Mouse (Mus musculus) CH12.LX (cell line): ENCODE results near the gene Polr2i. TPM values are rescaled to one million over a fixed set of nuclear protein-coding genes. Genes with fewer than 3 reads are reported as not detected.

Source experiments
- DNase-seq: peaks from one replicate; pipeline ENCODE4 v3.0.0-alpha.2; 2013; ENCODE audit errors: extremely low read depth
- H3K27ac ChIP-seq: 2 replicates; pipeline ENCODE4 v1.5.1; 2012; ENCODE audit warnings: low read depth, mild to moderate bottlenecking, control low read depth, moderate library complexity; ENCODE audit not compliant: insufficient read depth
- H3K27me3 ChIP-seq: replicated peaks from 2 replicates; pipeline ENCODE3; 2012; ENCODE audit warnings: inconsistent platforms
- H3K36me3 ChIP-seq, 2 experiments: replicated peaks in 1 of 2; 2 replicates each; pipeline versions ENCODE3 to v1.6.1; 2012; ENCODE audit warnings: inconsistent platforms in 1 of 2, low read length in 1 of 2, mild to moderate bottlenecking in 1 of 2, mixed read lengths in 1 of 2, moderate library complexity in 1 of 2; ENCODE audit not compliant: control insufficient read depth in 1 of 2, insufficient read depth in 1 of 2
- H3K4me1 ChIP-seq, 2 experiments: 2 replicates each; pipeline ENCODE4 v1.6.1; 2012; ENCODE audit warnings: inconsistent platforms in 1 of 2, moderate library complexity in 1 of 2; ENCODE audit not compliant: insufficient read depth in 2 of 2, control insufficient read depth in 1 of 2
- H3K4me2 ChIP-seq: 2 replicates; pipeline ENCODE4 v1.6.1; 2012; ENCODE audit warnings: low read depth, mild to moderate bottlenecking, control low read depth; ENCODE audit not compliant: poor library complexity, insufficient read depth, severe bottlenecking
- H3K4me3 ChIP-seq, 3 experiments: fragments of 150-350 bp in 1 of 3; sonication (generic) in 1 of 3; replicated peaks in 1 of 3; 2 replicates each; pipeline versions ENCODE3 to v1.5.1; 2011 to 2012; ENCODE audit warnings: low read depth in 2 of 3, low read length in 2 of 3, mild to moderate bottlenecking in 2 of 3, moderate library complexity in 2 of 3, control low read depth in 1 of 3, improper control_type of control experiment in 1 of 3, inconsistent platforms in 1 of 3, mixed read lengths in 1 of 3; ENCODE audit not compliant: poor library complexity in 1 of 3
- H3K79me2 ChIP-seq: replicated peaks from 2 replicates; pipeline ENCODE4 v1.6.1; 2012; ENCODE audit warnings: mild to moderate bottlenecking, moderate library complexity; ENCODE audit not compliant: control insufficient read depth, poor library complexity, insufficient read depth, severe bottlenecking; ENCODE audit errors: extremely low read depth
- H3K9ac ChIP-seq: 2 replicates; pipeline ENCODE4 v1.6.1; 2012; ENCODE audit warnings: low read depth, mild to moderate bottlenecking, control low read depth, moderate library complexity; ENCODE audit not compliant: insufficient read depth
- H3K9me3 ChIP-seq: replicated peaks from 2 replicates; pipeline ENCODE3; 2012; ENCODE audit warnings: low read length, inconsistent platforms, mixed read lengths
- BHLHE40 ChIP-seq: IDR thresholded peaks from 2 replicates; pipeline ENCODE4 v1.6.1; 2011; ENCODE audit warnings: mild to moderate bottlenecking, low read depth, low read length, improper control_type of control experiment
- CHD1 ChIP-seq: IDR thresholded peaks from 2 replicates; pipeline ENCODE4 v1.6.1; 2012; ENCODE audit warnings: low read depth, low read length, improper control_type of control experiment, inconsistent platforms
- CHD2 ChIP-seq: IDR thresholded peaks from 2 replicates; pipeline ENCODE4 v1.6.1; 2011; ENCODE audit warnings: low read length, improper control_type of control experiment
- CTCF ChIP-seq, 2 experiments: IDR thresholded peaks in 1 of 2; conservative IDR thresholded peaks in 1 of 2; 2 replicates each; pipeline ENCODE4 v1.5.1; 2011 to 2012; ENCODE audit warnings: low read depth in 2 of 2, low read length in 2 of 2, improper control_type of control experiment in 1 of 2, inconsistent platforms in 1 of 2, mild to moderate bottlenecking in 1 of 2, moderate library complexity in 1 of 2
- E2F4 ChIP-seq: IDR thresholded peaks from 2 replicates; pipeline ENCODE4 v1.6.1; 2011; ENCODE audit warnings: low read depth, low read length, improper control_type of control experiment; ENCODE audit not compliant: insufficient replicate concordance
- ELF1 ChIP-seq: IDR thresholded peaks from 2 replicates; pipeline ENCODE4 v1.6.1; 2014; ENCODE audit warnings: low read depth, mild to moderate bottlenecking, inconsistent platforms, low read length, improper control_type of control experiment
- EP300 ChIP-seq: IDR thresholded peaks from 2 replicates; pipeline ENCODE4 v1.6.1; 2011; ENCODE audit warnings: low read length, improper control_type of control experiment
- ETS1 ChIP-seq: conservative IDR thresholded peaks from 2 replicates; pipeline ENCODE4 v1.6.1; 2012; ENCODE audit warnings: low read depth, mild to moderate bottlenecking, inconsistent platforms, low read length, improper control_type of control experiment, moderate library complexity
- GABPA ChIP-seq: IDR thresholded peaks from 2 replicates; pipeline ENCODE4 v1.6.1; 2012; ENCODE audit warnings: low read depth, low read length, improper control_type of control experiment, inconsistent platforms; ENCODE audit not compliant: insufficient replicate concordance
- HCFC1 ChIP-seq: IDR thresholded peaks from 2 replicates; pipeline ENCODE4 v1.6.1; 2012; ENCODE audit warnings: low read depth, mild to moderate bottlenecking, inconsistent platforms, low read length, improper control_type of control experiment
- IRF4 ChIP-seq: IDR thresholded peaks from 2 replicates; pipeline ENCODE4 v1.6.1; 2014; ENCODE audit warnings: low read depth, mild to moderate bottlenecking, inconsistent platforms, low read length, improper control_type of control experiment
- JUN ChIP-seq: IDR thresholded peaks from 2 replicates; pipeline ENCODE4 v1.6.1; 2011; ENCODE audit warnings: low read depth, mild to moderate bottlenecking, low read length, improper control_type of control experiment, moderate library complexity; ENCODE audit not compliant: insufficient read depth
- JUND ChIP-seq: conservative IDR thresholded peaks from 2 replicates; pipeline ENCODE4 v1.6.1; 2011; ENCODE audit warnings: low read depth, low read length, improper control_type of control experiment
- KAT2A ChIP-seq: IDR thresholded peaks from 2 replicates; pipeline ENCODE4 v1.6.1; 2012; ENCODE audit warnings: low read length, improper control_type of control experiment, inconsistent platforms; ENCODE audit not compliant: insufficient replicate concordance
- MAFK ChIP-seq: IDR thresholded peaks from 2 replicates; pipeline ENCODE4 v1.6.1; 2011; ENCODE audit warnings: low read length, improper control_type of control experiment; ENCODE audit not compliant: insufficient replicate concordance
- MAX ChIP-seq: IDR thresholded peaks from 2 replicates; pipeline ENCODE4 v1.6.1; 2011; ENCODE audit warnings: low read length, improper control_type of control experiment
- MAZ ChIP-seq: IDR thresholded peaks from 2 replicates; pipeline ENCODE4 v1.6.1; 2012; ENCODE audit warnings: low read depth, mild to moderate bottlenecking, inconsistent platforms, low read length, improper control_type of control experiment, moderate library complexity
- MEF2A ChIP-seq: IDR thresholded peaks from 2 replicates; pipeline ENCODE4 v1.6.1; 2014; ENCODE audit warnings: low read depth, mild to moderate bottlenecking, inconsistent platforms, low read length, improper control_type of control experiment, borderline replicate concordance
- MXI1 ChIP-seq: IDR thresholded peaks from 2 replicates; pipeline ENCODE4 v1.6.1; 2011; ENCODE audit warnings: mild to moderate bottlenecking, low read depth, low read length, improper control_type of control experiment
- MYC ChIP-seq: IDR thresholded peaks from 2 replicates; pipeline ENCODE4 v1.6.1; 2011; ENCODE audit warnings: low read depth, mild to moderate bottlenecking, improper control_type of control experiment, low read length
- NELFE ChIP-seq: IDR thresholded peaks from 2 replicates; pipeline ENCODE4 v1.6.1; 2011; ENCODE audit warnings: low read depth, low read length, improper control_type of control experiment
- NRF1 ChIP-seq: IDR thresholded peaks from 2 replicates; pipeline ENCODE4 v1.6.1; 2014; ENCODE audit warnings: low read depth, mild to moderate bottlenecking, inconsistent platforms, low read length, improper control_type of control experiment, moderate library complexity
- PAX5 ChIP-seq: IDR thresholded peaks from 2 replicates; pipeline ENCODE4 v1.6.1; 2012; ENCODE audit warnings: low read length, inconsistent platforms, mixed read lengths
- POLR2A ChIP-seq: IDR thresholded peaks from 2 replicates; pipeline ENCODE4 v1.6.1; 2011; ENCODE audit warnings: low read depth, mild to moderate bottlenecking, improper control_type of control experiment, low read length
- POLR2AphosphoS2 ChIP-seq: IDR thresholded peaks from 2 replicates; pipeline ENCODE4 v1.6.1; 2011; ENCODE audit warnings: low read depth, low read length, improper control_type of control experiment
- RAD21 ChIP-seq: IDR thresholded peaks from 2 replicates; pipeline ENCODE4 v1.6.1; 2011; ENCODE audit warnings: low read depth, mild to moderate bottlenecking, low read length, improper control_type of control experiment, moderate library complexity
- RCOR1 ChIP-seq: conservative IDR thresholded peaks from 2 replicates; pipeline ENCODE4 v1.6.1; 2012; ENCODE audit warnings: low read depth, mild to moderate bottlenecking, inconsistent platforms, low read length, improper control_type of control experiment
- SIN3A ChIP-seq: IDR thresholded peaks from 2 replicates; pipeline ENCODE4 v1.6.1; 2012; ENCODE audit warnings: low read length, improper control_type of control experiment, inconsistent platforms
- SMC3 ChIP-seq: IDR thresholded peaks from 2 replicates; pipeline ENCODE4 v1.6.1; 2011; ENCODE audit warnings: low read depth, low read length, improper control_type of control experiment
- TBP ChIP-seq: conservative IDR thresholded peaks from 2 replicates; pipeline ENCODE4 v1.6.1; 2011; ENCODE audit warnings: low read depth, low read length, improper control_type of control experiment
- TCF12 ChIP-seq: IDR thresholded peaks from 2 replicates; pipeline ENCODE4 v1.6.1; 2014; ENCODE audit warnings: low read depth, mild to moderate bottlenecking, inconsistent platforms, low read length, improper control_type of control experiment
- UBTF ChIP-seq: IDR thresholded peaks from 2 replicates; pipeline ENCODE4 v1.6.1; 2012; ENCODE audit warnings: low read depth, mild to moderate bottlenecking, inconsistent platforms, low read length, improper control_type of control experiment, moderate library complexity
- USF1 ChIP-seq: IDR thresholded peaks from 2 replicates; pipeline ENCODE4 v1.6.1; 2014; ENCODE audit warnings: low read depth, mild to moderate bottlenecking, inconsistent platforms, low read length, improper control_type of control experiment
- USF2 ChIP-seq: conservative IDR thresholded peaks from 2 replicates; pipeline ENCODE4 v1.6.1; 2011; ENCODE audit warnings: low read depth, low read length, improper control_type of control experiment
- ZC3H11A ChIP-seq: IDR thresholded peaks from 2 replicates; pipeline ENCODE4 v1.6.1; 2012; ENCODE audit warnings: low read depth, mild to moderate bottlenecking, inconsistent platforms, low read length, improper control_type of control experiment
- ZKSCAN1 ChIP-seq: IDR thresholded peaks from 2 replicates; pipeline ENCODE4 v1.6.1; 2012; ENCODE audit warnings: low read depth, inconsistent platforms, low read length, improper control_type of control experiment, borderline replicate concordance
- ZMIZ1 ChIP-seq: IDR thresholded peaks from 2 replicates; pipeline ENCODE4 v1.6.1; 2012; ENCODE audit warnings: low read depth, mild to moderate bottlenecking, inconsistent platforms, low read length, improper control_type of control experiment
- ZNF384 ChIP-seq: IDR thresholded peaks from 2 replicates; pipeline ENCODE4 v1.6.1; 2012; ENCODE audit warnings: low read depth, low read length, improper control_type of control experiment, inconsistent platforms
- dilution Hi-C: fragments of 300-500 bp; cut with MboI; formaldehyde crosslinking; loops from 2 replicates; pipeline ENCODE4 v1.14.3; 2020; ENCODE audit warnings: low sequenced_read_pairs; ENCODE audit not compliant: extremely low pct_unique_long_range_greater_than_20kb, extremely low pct_ligation_motif_present
- in situ Hi-C: fragments of 300-500 bp; cut with MboI; formaldehyde crosslinking; loops from 3 replicates; pipeline ENCODE4 v1.14.3; 2019; ENCODE audit warnings: low sequenced_read_pairs, low pct_ligation_motif_present, low pct_unique_long_range_greater_than_20kb, mixed read lengths
- polyA plus RNA-seq: library from polyadenylated mRNA; unstranded; fragments of >175 nt; gene quantifications from 2 replicates; pipeline ENCODE4 v1.2.1, GENCODE M21; 2012; ENCODE audit warnings: low read depth; ENCODE audit not compliant: insufficient read length
- total RNA-seq, 2 experiments: library from RNA; depleted of rRNA; stranded (reverse); fragments of 300-350 nt in 1 of 2; fragments of >200 nt in 1 of 2; gene quantifications; 2 replicates each; pipeline ENCODE4 v1.2.3; 2012 to 2014

Gene Polr2i
- total and polyA plus RNA-seq, 3 experiments, result 62.9 to 83.6 (median 75.4) TPM

DNA sequence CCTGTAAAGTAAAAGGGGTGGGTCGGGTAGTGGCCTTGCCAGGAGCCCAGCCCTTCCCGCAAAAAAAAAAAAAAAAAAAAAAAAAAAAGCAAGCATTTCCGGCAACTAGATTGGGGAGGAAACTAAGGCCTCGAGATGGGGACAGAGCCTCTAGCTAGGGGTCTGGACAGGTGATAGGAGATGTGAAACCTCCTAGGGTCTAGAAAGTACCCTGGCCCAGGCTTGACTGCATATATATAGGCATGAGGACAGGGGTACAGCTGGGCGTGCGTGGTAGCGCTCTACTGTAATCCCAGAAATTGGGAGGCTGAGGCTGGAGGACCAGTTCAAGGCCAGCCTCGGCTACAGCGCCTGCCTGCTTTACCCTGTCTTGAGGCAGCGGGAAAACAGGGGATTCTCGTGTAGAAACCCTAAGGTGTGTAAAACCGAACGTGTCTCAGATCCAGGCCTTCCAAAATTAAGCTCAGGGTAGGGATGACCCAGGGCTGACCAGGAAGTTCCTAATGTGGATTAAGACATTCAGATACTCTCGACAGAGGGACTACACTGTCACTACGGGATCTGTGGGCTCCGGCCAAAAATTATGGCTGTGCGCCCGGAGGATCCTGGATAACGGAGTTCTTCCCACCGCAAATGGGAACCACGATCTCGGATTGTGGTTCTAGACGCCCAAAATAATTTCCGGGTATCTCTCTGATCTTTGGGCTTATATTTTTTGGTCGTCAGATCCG is 37.5 kb upstream of the Polr2i start:
- no peaks in the 10 kb centered on the region for H3K9me3 ChIP-seq
- dilution Hi-C loops (no loop called here), in situ Hi-C loops (no loop called here)

GRCm38 (mm10) chr7:30194884-30195283 is 36.9 kb upstream of the Polr2i start:
- H3K9me3 ChIP-seq, result no peaks in the 10 kb centered on the region
- H3K4me1 ChIP-seq, result peaks cover 0 to 24% of the 10 kb centered on the region in 2 experiments; a peak in 2 of 4 replicates
- H3K9ac ChIP-seq, result peak overlapping the region; percentile 95
- H3K4me3 ChIP-seq, result peak overlapping the region; percentile 76 to 92 (median 84)
- DNase-seq, result peak; percentile 96
- no peaks in the 10 kb centered on the region for H3K27me3 ChIP-seq
- 0 out of 2 replicates have a peak overlapping the region, but pooled peaks have one; percentile 9 for H3K4me2 ChIP-seq
- H3K36me3 ChIP-seq, result peaks cover 23 to 34% of the 10 kb centered on the region in 2 experiments
- peaks cover 14% of the 10 kb centered on the region for H3K79me2 ChIP-seq
- dilution Hi-C loops (no loop called here), in situ Hi-C loops (no loop called here)
- H3K27ac ChIP-seq, result peak overlapping the region; percentile 86; the same call in 1 of the 2 replicates
- TF ChIP-seq NELFE, result peak; percentile 53; the same call in 1 of the 2 replicates
- TF ChIP-seq MXI1, result 0 out of 2 replicates have a peak, but pooled peaks have one; percentile 30
- TF ChIP-seq NRF1, result peak; percentile 95
- no peak for TF ChIP-seq ZMIZ1
- peak; percentile 77 for TF ChIP-seq ZNF384
- TF ChIP-seq SIN3A, result peak; percentile 88
- no peak for TF ChIP-seq CHD2
- TF ChIP-seq KAT2A, result 0 out of 2 replicates have a peak, but pooled peaks have one; percentile 22
- no peak; the same call in 1 of the 2 replicates for TF ChIP-seq ETS1
- TF ChIP-seq MAX, result peak; percentile 55; the same call in 1 of the 2 replicates
- peak; percentile 87 for TF ChIP-seq MAZ
- peak; percentile 70 for TF ChIP-seq TCF12
- peak; percentile 75 for TF ChIP-seq POLR2A
- TF ChIP-seq ZC3H11A, result no peak
- no peak for TF ChIP-seq RAD21
- TF ChIP-seq MEF2A, result peak; percentile 74; the same call in 1 of the 2 replicates

More for the DNA sequence above, 37.5 kb upstream of the Polr2i start:
- peak overlapping the region; percentile 86 for H3K27ac ChIP-seq
- H3K4me1 ChIP-seq, result peaks cover 0 to 24% of the 10 kb centered on the region in 2 experiments; a peak in 2 of 4 replicates
- peak; percentile 61 for DNase-seq
- H3K79me2 ChIP-seq, result peaks cover 14% of the 10 kb centered on the region
- peaks cover 25 to 37% of the 10 kb centered on the region in 2 experiments for H3K36me3 ChIP-seq
- peak overlapping the region; percentile 76 to 92 (median 84) for H3K4me3 ChIP-seq
- no peaks in the 10 kb centered on the region for H3K27me3 ChIP-seq
- H3K9ac ChIP-seq, result peak overlapping the region; percentile 95
- peak overlapping the region; percentile 39 for H3K4me2 ChIP-seq
- TF ChIP-seq E2F4 (no peak), MAZ (no peak; the same call in 1 of the 2 replicates), EP300 (no peak), IRF4 (no peak), RAD21 (no peak), PAX5 (no peak), RCOR1 (no peak), CHD1 (no peak), ZKSCAN1 (no peak), TBP (no peak), ZNF384 (peak; percentile 99), CTCF (conservative IDR thresholded peaks at IDR 0.05 in 1 of 2, IDR thresholded peaks at IDR 0.05 in 1 of 2; ENCODE audit: low read depth in 2 of 2, low read length in 2 of 2) (no peak), POLR2AphosphoS2 (no peak), MYC (no peak), ETS1 (no peak), UBTF (0 out of 2 replicates have a peak, but pooled peaks have one; percentile 30), MEF2A (no peak), MAX (no peak), SMC3 (no peak), NRF1 (no peak), ZC3H11A (no peak), MAFK (no peak), TCF12 (no peak), ELF1 (peak; percentile 64; the same call in 1 of the 2 replicates), JUND (no peak), SIN3A (peak; percentile 85), USF1 (no peak), HCFC1 (peak; percentile 63), POLR2A (peak; percentile 63), MXI1 (peak; percentile 77; the same call in 1 of the 2 replicates), BHLHE40 (no peak), USF2 (no peak), CHD2 (no peak), NELFE (no peak), GABPA (no peak), KAT2A (0 out of 2 replicates have a peak, but pooled peaks have one; percentile 3), ZMIZ1 (no peak), JUN (no peak)
